Mouse (Mus musculus) MN1 (cell line): Measurements from ENCODE around the gene Cacng4.

Experiments
- DNase-seq: peaks from one replicate; pipeline ENCODE4 v3.0.0-alpha.2; 2016; ENCODE audit warnings: low spot score

Cacng4 gene

DNA sequence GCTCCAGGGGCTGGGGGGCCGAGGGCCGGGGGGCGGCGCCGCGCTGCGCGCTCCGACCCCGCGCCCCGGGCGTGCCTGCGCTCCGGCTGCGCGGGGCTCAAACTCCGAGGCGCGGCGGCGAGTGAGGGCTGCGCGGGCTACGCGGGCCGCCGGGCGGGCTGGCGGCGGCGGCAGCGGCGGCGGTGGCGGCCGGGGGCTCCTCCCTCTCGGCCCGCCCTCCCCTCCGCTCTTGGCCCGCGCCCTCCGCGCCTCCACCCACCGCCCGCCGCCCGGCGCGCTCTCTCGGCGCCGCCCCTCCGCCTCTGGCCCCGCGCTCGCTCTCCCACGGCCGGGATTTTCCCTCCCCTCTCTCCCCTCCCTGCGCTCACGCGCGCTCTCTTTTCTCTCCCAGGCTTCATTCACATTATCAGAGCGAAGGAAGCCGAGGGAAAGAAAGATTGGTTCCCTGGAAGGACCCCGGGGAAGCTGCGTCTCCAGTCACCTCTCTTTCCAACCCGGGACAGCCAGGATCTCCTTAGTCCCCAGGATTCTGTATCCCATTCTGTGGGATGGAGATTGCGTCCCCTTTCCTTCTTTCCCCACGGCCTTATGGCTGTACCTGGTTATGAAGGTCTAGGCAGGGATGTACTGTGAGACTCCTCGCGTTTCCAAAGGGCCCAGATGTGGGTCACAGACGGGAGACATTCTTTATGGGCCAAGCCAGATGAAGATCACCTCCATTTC lies at the start of gene Cacng4:
Cacng4 (minus strand) TSS at position 11 of the 723 bp plus-strand sequence.
- DNase-seq = peak; percentile 26

DNA sequence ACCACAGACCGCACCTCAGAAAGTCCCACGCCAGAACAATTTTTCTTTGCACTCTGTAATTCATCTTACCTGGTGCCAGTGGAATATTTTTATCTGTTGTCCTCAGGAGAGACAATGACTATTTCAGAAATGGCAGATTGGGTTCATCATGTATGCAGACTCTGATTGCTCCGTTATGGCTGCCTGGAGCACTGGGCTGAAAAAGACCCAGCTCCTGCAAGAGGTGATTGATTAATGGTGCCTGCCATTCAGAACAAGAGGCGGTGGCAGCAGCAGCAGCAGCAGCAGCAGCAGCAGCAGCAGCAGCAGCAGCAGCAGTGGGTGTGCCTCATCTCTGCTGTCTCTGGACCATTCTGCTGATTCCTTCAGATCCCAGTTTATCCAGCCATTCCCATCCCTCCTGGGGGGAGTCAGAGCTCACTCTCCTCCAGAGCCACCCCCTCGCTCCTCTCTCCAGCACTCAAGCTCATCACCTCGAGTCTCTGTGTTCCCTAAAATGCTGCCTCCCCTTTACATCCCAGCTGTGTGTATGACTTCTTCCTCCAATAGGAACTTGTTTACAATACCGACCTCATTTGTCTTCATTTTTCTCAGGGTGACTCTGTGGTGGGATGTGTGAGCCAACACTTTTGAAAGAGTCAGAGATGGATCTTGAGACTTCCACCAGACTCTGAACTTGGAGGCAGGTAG lies 39.1 kb upstream of the Cacng4 start:
- no peak for DNase-seq

DNA sequence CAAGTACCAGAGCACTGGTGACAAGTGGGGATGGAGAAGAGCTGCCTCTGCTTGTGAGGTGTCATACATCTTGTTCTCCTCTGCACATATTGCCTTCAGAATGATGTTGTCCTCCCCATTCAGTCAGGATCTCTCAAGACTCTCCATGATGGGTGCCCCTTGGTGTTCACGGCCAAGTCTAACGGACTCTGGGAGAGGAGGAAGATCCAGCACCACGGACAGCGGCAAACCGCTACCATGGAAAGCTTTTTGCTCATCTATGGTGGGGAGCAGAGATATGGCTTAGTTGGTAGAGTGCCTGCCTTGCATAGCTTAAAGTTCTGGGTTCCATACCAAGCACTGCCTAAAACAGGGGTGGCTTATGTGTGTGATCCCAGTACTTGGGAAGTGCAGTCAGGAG lies 22.8 kb upstream of the Cacng4 start:
- DNase-seq = no peak

DNA sequence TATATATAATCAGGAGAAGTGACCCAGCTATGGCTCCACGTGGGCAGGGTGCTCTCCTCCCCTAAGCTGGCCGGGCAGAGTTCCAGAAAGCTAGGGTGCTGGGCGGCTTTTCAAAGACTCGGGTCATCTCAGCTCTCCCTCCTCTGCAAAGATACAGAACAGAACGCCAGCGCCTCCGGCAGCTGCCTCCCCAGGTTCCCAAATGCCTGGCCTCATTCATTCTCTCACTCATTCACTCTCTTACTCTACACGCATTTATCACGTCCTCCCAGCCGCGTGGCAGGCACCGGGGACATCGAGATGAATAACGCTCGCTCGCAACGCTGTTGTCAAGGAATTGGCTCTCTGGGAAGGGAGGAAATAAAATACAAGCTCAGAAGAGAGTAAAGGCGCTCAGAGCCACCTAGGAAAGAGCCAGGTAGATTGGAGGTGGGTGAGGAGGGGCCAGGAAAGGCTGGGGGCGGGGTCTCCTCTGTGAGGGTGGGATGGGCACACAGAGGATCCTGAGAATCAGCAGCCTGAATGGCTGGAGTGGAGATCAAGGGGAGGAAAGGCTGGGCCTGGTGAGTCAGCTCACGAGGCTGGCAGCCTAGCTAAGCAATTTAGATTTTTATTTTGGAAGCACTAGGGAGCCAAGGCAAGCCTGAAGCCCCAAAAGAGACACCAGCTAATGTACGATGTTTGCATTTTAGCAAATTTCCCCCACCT lies 18.7 kb upstream of the Cacng4 start:
- DNase-seq = peak; percentile 34

DNA sequence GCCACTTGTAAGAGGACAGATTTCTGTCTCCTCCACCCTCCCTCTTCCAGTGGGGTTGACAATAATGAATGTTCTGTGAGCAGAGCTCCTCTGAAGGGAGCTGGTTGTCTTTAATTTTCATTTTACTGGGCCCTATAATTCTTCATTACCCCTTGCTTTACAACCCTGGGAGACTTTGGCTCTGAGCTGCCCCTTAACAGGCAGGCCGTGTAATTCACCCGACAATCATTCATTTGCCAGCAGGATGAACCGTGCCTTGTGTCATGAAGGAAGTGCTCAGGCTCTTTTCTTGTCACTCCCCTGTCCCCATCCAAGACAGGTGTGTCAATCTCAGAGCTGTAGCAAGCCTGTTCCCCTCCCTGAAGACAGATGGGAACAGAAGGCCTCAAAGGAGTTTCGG lies 18.1 kb upstream of the Cacng4 start:
- DNase-seq = no peak

DNA sequence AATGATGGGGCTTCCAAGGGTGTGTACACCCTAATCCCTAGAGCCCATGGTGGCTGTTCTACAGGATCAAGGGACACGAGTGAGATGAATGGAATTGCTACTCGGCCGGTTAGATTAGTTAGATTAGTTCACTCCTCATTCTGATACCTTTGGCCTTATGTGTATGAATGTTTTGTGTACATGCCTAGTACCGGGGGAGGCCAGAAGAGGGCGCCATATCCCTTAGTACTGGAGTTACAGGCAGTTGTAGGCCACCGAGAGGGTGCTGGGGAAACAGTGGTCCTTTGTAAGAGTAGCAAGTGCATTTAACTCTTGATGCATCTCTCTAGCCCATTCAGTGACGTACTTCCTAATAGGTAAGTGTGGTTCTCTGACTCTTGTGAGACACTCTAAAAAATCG lies 14.2 kb upstream of the Cacng4 start:
- DNase-seq = no peak

DNA sequence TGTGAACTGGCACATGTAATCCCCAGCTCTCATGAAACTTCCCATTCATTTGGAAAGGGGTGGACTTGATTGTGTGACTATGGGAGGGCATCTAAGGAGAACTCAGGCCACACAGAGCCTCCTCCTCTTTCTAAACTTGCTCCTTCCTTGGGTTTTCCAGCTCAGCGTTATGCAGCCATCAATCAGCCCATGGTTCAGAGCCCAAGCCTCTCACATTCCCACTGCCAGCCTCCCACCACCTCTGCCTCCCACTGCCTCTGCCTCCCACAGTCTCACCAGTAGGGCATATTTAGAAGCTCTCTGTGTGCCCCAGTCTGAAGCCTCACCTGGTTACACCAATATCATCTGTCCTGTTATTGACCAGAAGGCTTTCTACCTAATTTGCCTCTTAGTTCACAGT lies 11.7 kb upstream of the Cacng4 start:
- DNase-seq = no peak

DNA sequence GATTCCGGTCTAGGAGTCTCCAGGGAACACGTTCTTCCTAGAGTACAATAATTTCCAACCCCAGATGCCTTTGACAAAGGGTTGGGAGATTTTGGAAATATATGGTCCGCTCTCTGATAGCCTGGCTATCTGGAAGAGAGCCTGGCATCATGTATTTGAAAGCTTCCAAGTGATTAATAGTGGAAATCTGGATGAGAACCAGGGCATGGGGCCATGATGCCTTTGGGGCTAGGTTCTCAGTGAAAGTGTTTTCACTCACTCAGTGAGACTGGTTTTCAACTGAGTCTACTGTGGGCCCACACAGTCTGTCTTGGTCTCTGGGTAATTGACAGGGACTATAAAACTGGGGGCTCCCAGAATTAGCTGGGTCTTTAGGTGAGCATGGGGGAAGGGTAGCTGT lies 7.6 kb upstream of the Cacng4 start:
- no peak for DNase-seq

DNA sequence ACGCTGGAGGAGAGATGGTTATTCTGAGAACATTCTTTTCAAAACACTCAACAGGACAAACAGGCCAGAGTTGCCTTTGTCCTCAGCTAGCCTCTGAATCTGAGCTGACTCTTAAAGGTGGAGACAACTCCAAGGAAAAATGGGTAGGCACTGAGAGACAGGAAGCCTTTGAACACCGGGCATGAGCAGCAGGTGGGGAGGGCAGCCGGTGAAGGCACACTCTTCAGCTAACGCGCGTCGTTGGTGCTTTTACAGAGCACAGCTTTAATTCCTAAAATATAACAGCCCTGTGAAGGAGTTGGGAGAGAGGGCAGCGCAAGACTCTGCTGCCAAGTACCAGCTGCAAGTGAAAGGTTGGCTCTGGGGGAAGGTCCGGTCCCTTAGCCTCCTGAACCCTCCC lies 5.0 kb upstream of the Cacng4 start:
- no peak for DNase-seq

DNA sequence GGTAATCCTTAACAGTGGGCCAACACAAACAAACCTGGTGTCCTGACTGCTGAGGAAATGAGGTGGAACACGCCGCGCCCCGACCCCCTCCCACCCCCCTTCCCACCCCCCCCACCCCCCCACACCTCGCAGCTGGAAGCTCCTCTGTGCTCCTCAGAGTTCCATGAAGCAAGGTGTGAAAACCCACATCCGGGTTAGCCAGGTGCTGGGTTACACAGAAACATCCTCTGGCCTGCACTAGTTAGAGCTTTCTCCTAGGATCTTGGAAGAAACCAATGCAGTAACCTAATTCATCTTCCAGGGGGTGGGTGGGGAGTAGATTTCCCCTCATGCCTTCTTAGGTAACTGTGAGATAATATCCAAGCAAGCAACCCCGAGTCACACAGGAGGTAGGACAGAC lies 2.0 kb upstream of the Cacng4 start:
- no peak for DNase-seq

DNA sequence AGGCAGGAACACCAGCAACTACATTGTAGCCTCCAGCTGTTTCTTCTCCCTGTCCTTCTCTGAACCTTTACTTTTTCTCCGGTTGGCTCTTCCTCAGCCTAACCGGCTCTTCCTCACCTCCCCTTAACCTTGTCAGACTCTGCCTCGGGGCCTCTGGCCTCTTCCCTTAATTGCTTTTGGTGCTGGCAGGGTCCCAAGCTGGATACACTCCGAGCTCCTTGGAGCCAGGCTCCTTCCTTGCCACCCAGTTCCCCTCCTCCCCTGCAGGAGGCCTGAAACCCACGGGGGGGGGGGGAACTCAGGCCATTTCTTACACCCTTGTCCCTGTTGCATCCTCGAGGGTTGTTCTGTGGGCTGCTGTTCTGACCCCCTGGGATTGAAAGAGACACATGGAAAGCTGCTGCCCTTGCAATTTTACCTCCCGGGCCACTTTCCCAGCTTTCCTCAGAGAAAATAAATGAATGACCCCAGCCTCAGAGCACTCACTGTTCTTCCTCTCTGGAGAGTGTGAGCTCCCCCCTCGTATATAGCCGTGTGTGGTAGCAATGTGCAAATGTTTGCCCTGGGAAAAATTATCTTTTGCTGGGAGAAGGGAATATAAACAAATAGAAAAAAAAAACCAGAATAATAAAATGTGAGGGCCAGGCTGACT lies 1.2 kb upstream of the Cacng4 start:
- DNase-seq = peak; percentile 23

DNA sequence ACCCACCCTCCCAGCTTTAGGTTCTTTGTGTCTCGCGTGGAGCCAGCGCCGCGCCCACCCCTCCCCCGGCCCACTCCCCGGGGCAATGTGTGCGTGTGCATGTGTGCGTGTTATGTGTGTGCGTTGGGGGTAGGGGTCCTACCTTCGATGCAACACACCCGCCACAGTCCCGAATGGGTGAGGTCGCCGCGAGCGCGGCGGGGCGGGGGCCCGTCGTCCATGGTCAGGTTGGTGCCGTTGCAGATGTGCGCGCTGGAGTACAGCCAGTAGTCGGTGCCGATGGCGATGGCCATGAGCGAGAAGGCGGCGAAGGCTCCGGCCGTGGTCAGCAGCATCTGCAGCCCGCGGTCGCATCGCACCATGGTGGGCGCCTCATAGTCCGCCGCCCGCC lies 259 bp downstream of the Cacng4 start:
- DNase-seq = no peak

DNA sequence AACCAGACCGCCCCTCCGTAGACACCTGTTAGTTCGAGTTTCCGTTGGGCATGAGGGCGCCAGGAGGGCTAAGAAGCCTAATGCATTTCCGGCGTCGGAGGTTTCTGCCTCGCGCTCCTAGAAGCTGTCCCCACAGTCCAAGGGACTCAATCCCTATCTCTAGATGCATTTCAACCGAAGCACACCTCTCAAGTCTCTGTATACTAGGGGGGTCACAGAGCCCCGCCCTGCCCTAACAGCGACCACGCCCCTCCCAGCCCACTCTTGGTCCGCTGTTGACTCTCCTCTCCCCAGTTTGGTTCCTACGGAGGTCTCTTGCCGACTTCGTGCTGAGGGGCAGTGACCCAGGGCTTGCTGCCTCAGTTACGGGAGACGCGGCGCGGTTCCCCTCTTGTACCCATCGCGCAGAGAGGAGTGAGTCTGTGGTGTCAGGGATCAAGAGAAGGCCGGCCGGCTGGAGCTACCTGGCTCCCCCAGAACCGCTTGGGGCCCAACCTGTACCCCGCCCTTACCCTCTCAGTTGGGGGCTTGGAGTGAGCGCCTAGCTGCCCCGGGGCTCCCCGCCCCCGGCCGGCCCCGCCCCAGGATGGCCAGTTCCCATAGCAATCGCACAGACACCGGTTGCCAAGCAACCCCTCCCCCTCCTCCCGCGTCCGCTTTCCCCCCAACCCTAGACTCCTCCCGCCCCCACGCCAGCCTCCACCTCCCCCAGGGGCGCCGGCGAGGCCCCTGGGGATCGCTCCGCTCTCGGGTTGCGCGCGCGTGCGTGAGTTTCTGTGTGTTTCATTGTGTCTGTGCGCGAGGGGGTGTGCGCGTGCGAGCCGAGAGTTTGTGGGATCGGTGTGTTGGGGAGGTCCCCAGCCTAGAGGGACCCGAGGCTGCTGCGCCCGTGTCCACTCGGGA lies 906 bp downstream of the Cacng4 start:
- no peak for DNase-seq

DNA sequence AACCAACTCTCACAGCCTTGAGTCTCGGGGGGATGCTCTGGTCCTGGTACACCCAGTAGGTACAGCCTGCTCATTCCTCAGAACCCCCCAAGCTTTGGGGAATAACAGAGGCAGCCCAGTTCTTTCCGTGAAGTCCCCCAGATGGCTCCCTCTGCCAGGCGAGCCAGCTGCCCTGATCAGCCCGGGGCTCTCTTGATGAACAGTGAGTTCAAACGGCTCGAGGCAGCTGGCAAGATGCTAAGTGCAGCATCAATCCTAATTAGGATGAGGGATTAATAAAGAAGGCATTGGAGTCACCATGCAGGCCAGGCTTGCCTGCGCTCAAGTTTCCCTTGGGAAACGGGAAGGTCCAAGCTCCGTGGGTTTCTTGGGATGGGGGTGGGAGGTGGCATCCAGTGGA lies 2.2 kb downstream of the Cacng4 start:
- peak; percentile 53 for DNase-seq

DNA sequence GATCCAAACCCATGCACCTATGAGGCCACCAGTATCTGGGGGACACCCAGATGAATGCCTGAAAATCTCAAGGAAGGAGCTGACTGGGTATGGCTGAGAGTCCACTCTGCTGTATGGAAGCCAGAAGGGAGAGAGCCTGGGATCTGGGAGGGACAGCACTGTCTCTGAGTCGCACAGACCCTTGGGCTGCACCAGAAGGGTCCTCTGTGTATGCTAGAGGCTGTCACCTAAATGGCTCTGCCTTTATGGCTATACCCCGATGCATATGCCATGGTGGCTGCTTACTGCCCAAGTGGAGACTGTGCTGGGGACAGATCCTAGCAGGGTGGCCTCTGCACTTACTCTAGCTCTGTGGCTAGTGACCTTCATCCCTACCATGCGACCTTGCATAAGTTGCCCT lies 8.6 kb downstream of the Cacng4 start:
- DNase-seq = no peak

DNA sequence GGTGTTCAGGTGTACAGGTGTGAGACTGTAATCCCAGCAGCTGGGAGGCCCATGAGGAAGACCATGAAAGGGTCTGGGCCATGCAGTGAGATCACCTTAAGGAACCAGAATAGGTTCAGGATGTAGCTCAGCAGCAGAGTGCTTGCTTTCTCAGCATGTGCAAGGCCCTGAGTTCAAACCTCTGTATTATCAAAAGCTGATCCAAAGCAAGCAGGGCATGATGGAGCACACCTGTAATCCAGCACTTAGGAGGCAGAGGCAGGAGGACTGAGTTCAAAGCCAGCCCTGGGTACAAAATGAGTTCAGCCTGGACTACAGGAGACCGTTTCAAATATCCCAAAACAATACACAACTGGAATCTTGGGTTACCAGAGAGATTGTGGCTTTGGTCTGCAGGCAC lies 9.1 kb downstream of the Cacng4 start:
- no peak for DNase-seq

DNA sequence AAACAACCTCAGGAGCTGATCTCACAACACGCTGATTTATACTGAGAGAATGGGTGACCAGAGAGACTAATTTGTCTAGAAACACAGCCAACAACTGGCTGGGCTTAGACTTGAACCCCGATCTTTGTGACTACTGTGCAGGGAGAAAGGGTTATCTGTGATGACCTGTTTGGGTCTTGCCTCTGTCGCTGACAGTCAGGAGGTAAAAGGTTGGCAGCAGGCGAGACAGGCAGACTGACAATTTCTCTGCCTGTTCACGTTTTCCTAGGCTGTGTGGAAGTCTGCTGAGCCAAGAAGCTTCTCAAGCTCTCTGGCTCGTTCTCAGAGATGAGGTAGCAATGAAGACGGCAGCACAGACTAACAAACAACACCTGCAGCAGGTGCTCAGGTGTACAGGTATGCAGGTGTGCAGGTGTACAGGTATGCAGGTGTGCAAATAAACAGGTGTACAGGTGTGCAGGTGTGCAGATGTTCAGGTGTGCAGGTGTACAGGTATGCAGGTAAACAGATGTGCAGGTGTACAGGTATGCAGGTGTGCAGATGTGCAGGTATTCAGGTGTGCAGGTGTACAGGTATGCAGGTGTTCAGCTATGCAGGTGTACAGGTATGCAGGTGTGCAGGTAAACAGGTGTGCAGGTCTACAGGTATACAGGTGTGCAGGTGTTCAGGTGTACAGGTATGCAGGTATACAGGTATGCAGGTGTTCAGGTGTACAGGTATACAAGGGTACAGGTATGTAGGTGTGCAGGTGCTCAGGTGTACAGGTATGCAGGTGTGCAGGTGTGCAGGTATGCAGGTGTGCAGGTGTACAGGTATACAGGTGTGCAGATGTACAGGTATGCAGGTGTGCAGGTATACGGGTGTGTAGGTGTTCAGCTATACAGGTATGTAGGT lies 10.2 kb downstream of the Cacng4 start:
- DNase-seq = no peak

DNA sequence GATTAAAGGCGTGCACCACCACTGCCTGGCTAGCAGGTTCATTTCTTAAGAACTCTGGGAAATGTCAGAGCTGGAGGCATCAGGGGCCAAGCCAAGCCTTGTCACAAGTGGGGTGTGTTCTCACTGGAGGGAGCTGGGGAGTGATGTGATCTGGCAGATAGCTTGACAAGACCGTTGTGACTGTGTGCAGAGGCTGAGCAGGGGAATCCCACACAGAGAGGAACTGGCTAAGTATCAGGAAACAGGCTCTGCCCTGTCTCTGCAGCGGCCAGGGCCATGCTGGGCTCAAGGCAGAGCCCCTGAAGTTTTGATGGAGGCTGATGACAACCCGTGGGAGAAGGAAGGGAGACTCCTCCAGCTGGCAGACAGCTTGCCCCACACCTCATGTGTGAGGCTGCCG lies 11.8 kb downstream of the Cacng4 start:
- no peak for DNase-seq

DNA sequence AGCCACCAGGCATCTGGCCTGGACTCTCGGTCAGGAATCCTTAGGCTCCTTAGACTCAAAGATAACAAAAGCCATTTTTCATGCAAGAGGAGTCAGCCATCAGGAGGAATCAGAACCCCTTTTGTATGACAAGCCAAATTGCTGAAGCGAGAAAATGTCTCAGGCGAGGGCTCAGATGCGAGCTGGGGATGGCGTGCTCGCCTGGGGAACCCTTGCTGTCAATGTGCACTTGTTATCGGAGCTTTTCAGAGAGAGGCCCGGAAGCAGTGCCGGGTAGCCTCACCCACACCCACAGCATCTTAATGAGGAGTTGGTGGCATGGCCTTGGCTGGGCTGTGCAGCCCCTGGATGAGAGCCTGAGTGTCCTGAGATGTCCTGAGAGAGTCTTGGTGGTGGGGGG lies 15.5 kb downstream of the Cacng4 start:
- no peak for DNase-seq

DNA sequence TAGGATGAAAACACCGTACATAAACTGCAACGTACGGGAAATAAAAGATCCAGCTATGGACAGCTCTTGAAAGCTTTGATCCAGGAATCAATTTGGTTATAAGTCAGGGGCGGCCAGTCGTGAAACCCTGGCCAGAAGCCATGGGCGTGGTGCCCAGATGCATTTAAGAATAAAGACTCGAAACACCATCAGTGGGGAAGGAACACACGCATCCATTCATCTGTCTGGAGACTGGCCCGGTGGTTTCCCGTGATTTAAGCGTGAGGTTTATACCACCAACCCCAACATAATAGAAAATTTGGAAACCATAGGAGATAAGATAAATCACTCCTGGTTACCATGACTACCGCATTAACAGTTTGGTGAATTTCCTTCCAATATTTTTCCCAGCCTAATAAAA lies 16.9 kb downstream of the Cacng4 start:
- no peak for DNase-seq

DNA sequence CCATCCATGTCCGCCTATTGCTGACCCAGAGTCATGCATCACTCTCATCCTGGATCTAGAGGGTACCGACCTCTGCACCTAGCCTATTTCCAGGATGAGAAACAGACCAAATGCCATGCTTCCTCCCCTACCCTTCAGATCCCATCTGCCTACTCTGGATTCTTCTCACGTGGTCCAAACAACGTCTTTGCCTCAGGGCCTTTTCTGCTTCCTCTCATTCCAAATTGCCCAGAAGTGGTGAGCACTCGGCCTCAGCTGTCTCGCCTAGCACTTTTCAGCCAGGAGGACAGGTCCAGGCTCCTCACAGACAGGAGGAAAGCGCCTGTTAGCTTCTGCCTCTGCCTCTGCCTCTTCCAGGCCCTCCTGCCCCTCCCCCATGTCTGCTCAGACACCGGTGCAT lies 21.0 kb downstream of the Cacng4 start:
- DNase-seq = no peak
